Mouse (Mus musculus): ENCODE results near the gene Utp11. TPM values are rescaled to one million over a fixed set of nuclear protein-coding genes. Genes with fewer than 3 reads are reported as not detected.

Gene Utp11
- polyA plus RNA-seq, 1 experiment, result not detected

DNA sequence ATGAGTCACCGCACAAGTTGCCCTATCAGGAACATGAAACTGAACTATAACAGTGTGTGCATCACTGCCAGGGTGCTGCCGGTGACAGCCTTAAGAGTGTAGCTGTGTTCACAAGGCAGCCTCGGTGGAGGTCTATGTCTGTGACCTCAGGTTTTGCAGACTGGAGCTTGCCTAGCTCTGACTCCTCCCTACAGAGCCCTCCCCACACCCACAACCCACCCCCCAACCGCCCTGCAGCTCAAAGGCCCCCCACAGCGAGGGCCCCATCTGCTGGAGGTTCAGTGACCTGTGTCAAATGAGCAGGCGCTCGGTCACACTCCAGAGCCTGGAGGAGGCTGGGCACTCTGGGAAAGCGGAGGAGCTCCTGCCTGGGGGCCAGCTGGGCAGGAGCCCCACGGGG lies 40.5 kb downstream of the Utp11 start:
- Histone ChIP-seq H3K4me3 (ENCODE audit: insufficient read depth, low read depth, low read length) (no peak overlapping the region), H3K4me1 (ENCODE audit: control insufficient read depth, insufficient read depth, low read length) (peaks cover 20% of the 10 kb centered on the region), H3K27ac (ENCODE audit: insufficient read depth, low read depth, low read length) (no peak overlapping the region)
- TF ChIP-seq CTCF (IDR thresholded peaks at IDR 0.05; ENCODE audit: insufficient read depth, low read depth, low read length), result no peak
- no peak for TF ChIP-seq POLR2A (IDR thresholded peaks at IDR 0.05; ENCODE audit: insufficient read depth, low read depth, low read length)
- 19% methylated on average over 9 of the region's 9 CpGs for WGBS

GRCm38 (mm10) chr4:124647909-124648308 lies 45.5 kb downstream of the Utp11 start:
- 75% methylated on average over 5 of the region's 5 CpGs for WGBS
- TF ChIP-seq CTCF (IDR thresholded peaks at IDR 0.05; ENCODE audit: insufficient read depth, low read depth, low read length), result no peak
- no peak for TF ChIP-seq POLR2A (IDR thresholded peaks at IDR 0.05; ENCODE audit: insufficient read depth, low read depth, low read length)

GRCm38 (mm10) chr4:124646591-124646990 lies 46.8 kb downstream of the Utp11 start:
- no peak for TF ChIP-seq POLR2A (IDR thresholded peaks at IDR 0.05; ENCODE audit: insufficient read depth, low read depth, low read length)
- TF ChIP-seq CTCF (IDR thresholded peaks at IDR 0.05; ENCODE audit: insufficient read depth, low read depth, low read length), result no peak
- H3K4me3 ChIP-seq (ENCODE audit: insufficient read depth, low read depth, low read length), result no peak overlapping the region
- no peak overlapping the region for H3K27ac ChIP-seq (ENCODE audit: insufficient read depth, low read depth, low read length)
- no peaks in the 10 kb centered on the region for H3K4me1 ChIP-seq (ENCODE audit: control insufficient read depth, insufficient read depth, low read length)
- 55% methylated on average over 8 of the region's 8 CpGs for WGBS

More at GRCm38 (mm10) chr4:124647909-124648308, 45.5 kb downstream of the Utp11 start:
- peaks cover 8% of the 10 kb centered on the region for H3K4me1 ChIP-seq (ENCODE audit: control insufficient read depth, insufficient read depth, low read length)
- H3K4me3 ChIP-seq (ENCODE audit: insufficient read depth, low read depth, low read length), result no peak overlapping the region
- no peak overlapping the region for H3K27ac ChIP-seq (ENCODE audit: insufficient read depth, low read depth, low read length)

DNA sequence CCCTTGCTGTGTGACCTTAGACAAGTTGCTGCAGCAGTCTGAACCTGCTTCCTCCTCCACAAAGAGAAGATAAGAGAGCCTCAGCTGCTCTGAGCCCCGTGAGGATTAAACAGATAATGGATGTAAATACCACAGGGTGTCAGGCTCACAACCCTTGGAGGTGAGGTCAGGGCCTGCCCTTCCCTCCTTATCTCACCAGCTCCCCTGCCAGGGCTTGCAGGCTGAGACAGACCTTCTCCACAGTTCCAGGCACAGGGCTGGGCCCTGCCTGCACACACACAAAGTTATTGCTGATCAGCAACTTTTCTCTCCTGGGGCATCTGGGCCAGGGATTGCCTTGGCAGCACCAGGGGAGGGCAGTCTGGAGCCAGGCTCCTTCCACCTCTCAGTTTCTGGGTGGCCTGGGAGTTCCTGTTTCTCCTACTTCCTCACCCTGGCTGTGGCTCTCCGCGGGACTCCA lies 48.4 kb downstream of the Utp11 start:
- H3K4me3 ChIP-seq (ENCODE audit: insufficient read depth, low read depth, low read length), result no peak overlapping the region
- no peaks in the 10 kb centered on the region for H3K4me1 ChIP-seq (ENCODE audit: control insufficient read depth, insufficient read depth, low read length)
- TF ChIP-seq CTCF (IDR thresholded peaks at IDR 0.05; ENCODE audit: insufficient read depth, low read depth, low read length) (no peak), POLR2A (IDR thresholded peaks at IDR 0.05; ENCODE audit: insufficient read depth, low read depth, low read length) (no peak)
- no peak overlapping the region for H3K27ac ChIP-seq (ENCODE audit: insufficient read depth, low read depth, low read length)
- 65% methylated on average over 3 of the region's 3 CpGs for WGBS

DNA sequence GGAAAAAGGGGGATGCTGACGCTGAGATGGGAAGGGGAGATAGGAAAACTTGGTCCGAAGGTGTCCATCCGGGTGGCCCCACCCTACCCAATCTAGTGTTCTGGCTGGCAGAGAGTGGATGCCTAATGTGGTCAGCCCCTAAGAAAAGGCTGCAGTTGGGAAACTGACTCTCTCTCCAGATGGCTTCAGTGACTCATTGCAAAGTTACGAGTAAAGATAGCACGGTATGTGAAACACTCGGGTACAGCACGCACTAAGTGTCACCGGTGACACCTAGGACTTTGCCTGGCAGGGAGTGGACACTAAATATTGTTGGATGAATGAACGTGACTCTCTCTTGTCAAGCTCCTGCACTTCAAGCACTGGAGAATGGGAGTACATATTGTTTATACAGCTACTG lies 49.5 kb downstream of the Utp11 start:
- TF ChIP-seq POLR2A (IDR thresholded peaks at IDR 0.05; ENCODE audit: insufficient read depth, low read depth, low read length) (no peak), CTCF (IDR thresholded peaks at IDR 0.05; ENCODE audit: insufficient read depth, low read depth, low read length) (no peak)
- Histone ChIP-seq H3K4me1 (ENCODE audit: control insufficient read depth, insufficient read depth, low read length) (0 out of 2 replicates have a peak, but pooled peaks cover 4% of the 10 kb centered on the region), H3K27ac (ENCODE audit: insufficient read depth, low read depth, low read length) (no peak overlapping the region), H3K4me3 (ENCODE audit: insufficient read depth, low read depth, low read length) (no peak overlapping the region)
- WGBS, result 85% methylated on average over 9 of the region's 9 CpGs

DNA sequence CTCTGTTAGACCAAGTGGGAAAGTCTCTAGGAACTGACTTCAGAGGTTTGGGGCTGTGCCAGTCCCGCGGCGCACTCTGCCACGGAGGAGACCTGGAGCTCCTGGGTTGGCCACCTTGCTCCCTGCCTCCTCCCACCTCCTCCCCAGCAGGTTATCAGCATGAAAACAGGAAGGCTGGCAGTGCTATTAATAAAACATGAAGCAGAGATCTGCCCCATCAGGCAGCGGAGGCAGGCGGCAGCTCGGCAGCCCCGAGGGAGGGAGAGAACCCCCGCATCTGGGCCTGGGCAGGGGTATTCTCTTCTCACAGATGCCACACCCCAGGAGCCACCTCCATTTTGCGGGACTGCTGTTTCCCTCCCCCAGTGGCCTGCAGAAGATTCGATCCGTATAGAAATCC lies 53.7 kb downstream of the Utp11 start:
- 38% methylated on average over 12 of the region's 12 CpGs for WGBS
- H3K4me1 ChIP-seq (ENCODE audit: control insufficient read depth, insufficient read depth, low read length), result 0 out of 2 replicates have a peak, but pooled peaks cover 4% of the 10 kb centered on the region
- H3K27ac ChIP-seq (ENCODE audit: insufficient read depth, low read depth, low read length), result no peak overlapping the region
- H3K4me3 ChIP-seq (ENCODE audit: insufficient read depth, low read depth, low read length), result no peak overlapping the region
- TF ChIP-seq CTCF (IDR thresholded peaks at IDR 0.05; ENCODE audit: insufficient read depth, low read depth, low read length) (no peak), POLR2A (IDR thresholded peaks at IDR 0.05; ENCODE audit: insufficient read depth, low read depth, low read length) (no peak)

GRCm38 (mm10) chr4:124633281-124633680 lies 60.1 kb downstream of the Utp11 start:
- TF ChIP-seq CTCF (IDR thresholded peaks at IDR 0.05; ENCODE audit: insufficient read depth, low read depth, low read length) (no peak), POLR2A (IDR thresholded peaks at IDR 0.05; ENCODE audit: insufficient read depth, low read depth, low read length) (no peak)
- WGBS, result 48% methylated on average over 9 of the region's 9 CpGs
- H3K27ac ChIP-seq (ENCODE audit: insufficient read depth, low read depth, low read length), result no peak overlapping the region
- H3K4me1 ChIP-seq (ENCODE audit: control insufficient read depth, insufficient read depth, low read length), result no peaks in the 10 kb centered on the region
- H3K4me3 ChIP-seq (ENCODE audit: insufficient read depth, low read depth, low read length), result no peak overlapping the region

GRCm38 (mm10) chr4:124632856-124633255 lies 60.5 kb downstream of the Utp11 start:
- WGBS, result 82% methylated on average over 10 of the region's 10 CpGs
- TF ChIP-seq CTCF (IDR thresholded peaks at IDR 0.05; ENCODE audit: insufficient read depth, low read depth, low read length), result no peak
- TF ChIP-seq POLR2A (IDR thresholded peaks at IDR 0.05; ENCODE audit: insufficient read depth, low read depth, low read length), result no peak
- H3K4me1 ChIP-seq (ENCODE audit: control insufficient read depth, insufficient read depth, low read length), result no peaks in the 10 kb centered on the region

GRCm38 (mm10) chr4:124631456-124631855 lies 61.9 kb downstream of the Utp11 start:
- Histone ChIP-seq H3K4me1 (ENCODE audit: control insufficient read depth, insufficient read depth, low read length) (peaks cover 2% of the 10 kb centered on the region; the same call in 1 of the 2 replicates), H3K27ac (ENCODE audit: insufficient read depth, low read depth, low read length) (no peak overlapping the region), H3K4me3 (ENCODE audit: insufficient read depth, low read depth, low read length) (no peak overlapping the region)
- 81% methylated on average over 4 of the region's 4 CpGs for WGBS
- TF ChIP-seq POLR2A (IDR thresholded peaks at IDR 0.05; ENCODE audit: insufficient read depth, low read depth, low read length) (no peak), CTCF (IDR thresholded peaks at IDR 0.05; ENCODE audit: insufficient read depth, low read depth, low read length) (no peak)

More at GRCm38 (mm10) chr4:124632856-124633255, 60.5 kb downstream of the Utp11 start:
- no peak overlapping the region for H3K27ac ChIP-seq (ENCODE audit: insufficient read depth, low read depth, low read length)
- no peak overlapping the region for H3K4me3 ChIP-seq (ENCODE audit: insufficient read depth, low read depth, low read length)

Other genes with a start within 250 kb of the Utp11 start
- not detected in 2 replicates for gene 3100002H09Rik, start 82.8 kb downstream of the Utp11 start, polyA plus RNA-seq (2012; ENCODE audit: insufficient read depth, insufficient read length, low replicate concordance, missing spikeins)
- not detected in 2 replicates for gene Pou3f1, start 36.8 kb downstream of the Utp11 start, polyA plus RNA-seq (2012; ENCODE audit: insufficient read depth, insufficient read length, low replicate concordance, missing spikeins)
- gene Fhl3, start 7.1 kb upstream of the Utp11 start, polyA plus RNA-seq (2012; ENCODE audit: insufficient read depth, insufficient read length, low replicate concordance, missing spikeins), result not detected in 2 replicates
- gene Sf3a3, start 21.2 kb upstream of the Utp11 start, polyA plus RNA-seq (2012; ENCODE audit: insufficient read depth, insufficient read length, low replicate concordance, missing spikeins), result not detected in 2 replicates
- not detected in 2 replicates for gene Inpp5b, start 48.2 kb upstream of the Utp11 start, polyA plus RNA-seq (2012; ENCODE audit: insufficient read depth, insufficient read length, low replicate concordance, missing spikeins)
- gene Mtf1, start 108.5 kb upstream of the Utp11 start, polyA plus RNA-seq (2012; ENCODE audit: insufficient read depth, insufficient read length, low replicate concordance, missing spikeins), result not detected in 2 replicates
- gene Yrdc, start 157.1 kb upstream of the Utp11 start, polyA plus RNA-seq (2012; ENCODE audit: insufficient read depth, insufficient read length, low replicate concordance, missing spikeins), result not detected in 2 replicates
- not detected in 2 replicates for gene 1110065P20Rik, start 157.6 kb upstream of the Utp11 start, polyA plus RNA-seq (2012; ENCODE audit: insufficient read depth, insufficient read length, low replicate concordance, missing spikeins)
- not detected in 2 replicates for gene Maneal, start 168.6 kb upstream of the Utp11 start, polyA plus RNA-seq (2012; ENCODE audit: insufficient read depth, insufficient read length, low replicate concordance, missing spikeins)
- not detected in 2 replicates for gene Epha10, start 187.3 kb upstream of the Utp11 start, polyA plus RNA-seq (2012; ENCODE audit: insufficient read depth, insufficient read length, low replicate concordance, missing spikeins)
- not detected in 2 replicates for gene 9930104L06Rik, start 243.4 kb upstream of the Utp11 start, polyA plus RNA-seq (2012; ENCODE audit: insufficient read depth, insufficient read length, low replicate concordance, missing spikeins)
- gene Cdca8, start 245.7 kb upstream of the Utp11 start, polyA plus RNA-seq (2012; ENCODE audit: insufficient read depth, insufficient read length, low replicate concordance, missing spikeins), result not detected in 2 replicates